Mouse (Mus musculus) megakaryocyte progenitor cell, adult 5-6 weeks (primary cell): ENCODE data around the gene Litaf. TPM values are rescaled to one million over a fixed set of nuclear protein-coding genes. Genes with fewer than 3 reads are reported as not detected.
"Not testable (repeated sequence)": the region's sequence is repeated elsewhere in the genome, so short reads cannot be mapped to it uniquely, and the experiment has no call there.

Experiments used
- ATAC-seq: replicated peaks from 2 replicates; pipeline ENCODE4 v1.8.0; 2016; ENCODE audit warnings: mild to moderate bottlenecking, moderate TSS enrichment, inconsistent platforms; ENCODE audit not compliant: poor library complexity
- total RNA-seq, 2 experiments: library from RNA; stranded (forward) in 1 of 2; stranded (reverse) in 1 of 2; fragments of 157-497, 149-512 nt in 1 of 2; fragments of 200-1000 nt in 1 of 2; gene quantifications; 2 replicates each; pipeline versions ENCODE4 v1.2.3 to v1.2.4; 2015 to 2017

The Litaf gene
- total RNA-seq, 2 experiments from 2014 or later = 20.7 to 31.8 TPM

- no peak for ATAC-seq
Measured at GRCm38 (mm10) chr16:11024841-11025240, 41.1 kb downstream of the Litaf start.

GRCm38 (mm10) chr16:11023618-11024017, 42.3 kb downstream of the Litaf start:
- ATAC-seq = no peak

- ATAC-seq = peak; percentile 81
Measured at GRCm38 (mm10) chr16:11022113-11022489, 43.9 kb downstream of the Litaf start.

GRCm38 (mm10) chr16:11021403-11022112, 44.4 kb downstream of the Litaf start:
- ATAC-seq = peak; percentile 59

DNA sequence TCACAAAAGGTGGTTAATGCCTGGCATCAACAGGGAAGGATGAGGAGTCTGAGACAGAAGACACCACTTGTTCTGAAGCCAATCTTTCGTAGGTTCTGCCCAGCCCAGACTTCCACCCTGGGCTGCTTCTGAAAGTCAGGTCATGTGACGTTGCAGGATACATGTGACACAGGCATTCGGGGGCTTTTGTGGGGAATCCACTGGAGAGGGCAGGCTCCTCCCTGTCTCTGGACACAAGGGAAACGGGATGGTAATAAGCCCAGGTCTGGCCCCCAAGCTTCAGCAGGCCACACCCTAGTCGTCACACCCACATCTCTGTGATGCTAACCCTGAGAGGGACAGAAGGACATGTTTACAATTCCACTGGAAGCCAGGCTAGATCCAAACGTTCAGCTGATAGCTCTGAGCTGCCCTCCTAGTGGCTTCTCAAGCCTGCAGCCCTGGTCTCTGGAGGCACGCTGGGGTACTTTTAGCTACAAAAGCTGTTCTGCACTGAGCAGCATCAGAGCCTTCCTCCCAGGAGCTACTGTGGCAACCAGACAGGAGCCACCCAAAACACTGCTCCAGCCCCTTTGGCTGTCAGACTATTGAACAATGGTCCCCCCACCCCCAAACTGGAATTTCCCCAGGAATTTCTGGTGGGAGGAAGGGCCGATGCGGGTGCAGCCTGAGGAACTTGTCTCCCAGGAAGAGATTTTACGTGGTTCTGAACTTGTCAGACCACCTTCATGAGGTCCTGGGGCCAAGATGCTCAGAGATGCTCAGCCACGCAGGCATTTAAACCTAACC, 48.0 kb downstream of the Litaf start:
- no peak for ATAC-seq

- ATAC-seq = no peak
Measured at GRCm38 (mm10) chr16:11016353-11016752, 49.6 kb downstream of the Litaf start.

GRCm38 (mm10) chr16:11014407-11014806, 51.5 kb downstream of the Litaf start:
- no peak for ATAC-seq

DNA sequence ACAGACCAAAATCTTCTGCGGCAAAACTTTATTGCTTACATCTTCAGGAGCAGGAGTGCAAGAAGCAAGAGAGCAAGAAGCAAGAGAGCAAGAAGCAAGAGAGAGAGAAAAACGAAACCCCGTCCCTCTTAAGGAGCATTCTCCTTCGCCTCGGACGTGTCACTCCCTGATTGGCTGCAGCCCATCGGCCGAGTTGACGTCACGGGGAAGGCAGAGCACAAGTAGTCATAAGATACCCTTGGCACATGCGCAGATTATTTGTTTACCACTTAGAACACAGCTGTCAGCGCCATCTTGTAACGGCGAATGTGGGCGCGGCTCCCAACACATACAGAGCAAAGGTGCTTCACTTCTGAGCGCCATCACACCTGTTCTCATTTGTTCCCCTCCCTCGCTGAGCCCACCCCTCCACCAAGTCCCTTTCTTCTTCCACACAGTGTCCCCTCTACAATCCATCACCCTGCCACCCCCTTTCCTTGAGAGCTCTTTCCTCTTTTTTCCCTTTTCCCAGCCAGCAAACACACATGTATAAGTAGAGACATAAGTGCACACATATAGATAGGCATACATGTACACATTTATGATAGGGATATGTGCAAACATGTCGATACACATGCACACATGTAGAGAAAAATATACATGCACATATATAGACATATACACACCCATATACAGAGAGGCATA, 52.4 kb downstream of the Litaf start:
- ATAC-seq = not testable (repeated sequence)

- peak; percentile 42 for ATAC-seq
Measured at GRCm38 (mm10) chr16:11012571-11013463, 53.1 kb downstream of the Litaf start.

GRCm38 (mm10) chr16:11011939-11012338, 54.0 kb downstream of the Litaf start:
- peak; percentile 57 for ATAC-seq

GRCm38 (mm10) chr16:11011206-11011605, 54.8 kb downstream of the Litaf start:
- ATAC-seq = no peak

GRCm38 (mm10) chr16:11010270-11010669, 55.7 kb downstream of the Litaf start:
- no peak for ATAC-seq

DNA sequence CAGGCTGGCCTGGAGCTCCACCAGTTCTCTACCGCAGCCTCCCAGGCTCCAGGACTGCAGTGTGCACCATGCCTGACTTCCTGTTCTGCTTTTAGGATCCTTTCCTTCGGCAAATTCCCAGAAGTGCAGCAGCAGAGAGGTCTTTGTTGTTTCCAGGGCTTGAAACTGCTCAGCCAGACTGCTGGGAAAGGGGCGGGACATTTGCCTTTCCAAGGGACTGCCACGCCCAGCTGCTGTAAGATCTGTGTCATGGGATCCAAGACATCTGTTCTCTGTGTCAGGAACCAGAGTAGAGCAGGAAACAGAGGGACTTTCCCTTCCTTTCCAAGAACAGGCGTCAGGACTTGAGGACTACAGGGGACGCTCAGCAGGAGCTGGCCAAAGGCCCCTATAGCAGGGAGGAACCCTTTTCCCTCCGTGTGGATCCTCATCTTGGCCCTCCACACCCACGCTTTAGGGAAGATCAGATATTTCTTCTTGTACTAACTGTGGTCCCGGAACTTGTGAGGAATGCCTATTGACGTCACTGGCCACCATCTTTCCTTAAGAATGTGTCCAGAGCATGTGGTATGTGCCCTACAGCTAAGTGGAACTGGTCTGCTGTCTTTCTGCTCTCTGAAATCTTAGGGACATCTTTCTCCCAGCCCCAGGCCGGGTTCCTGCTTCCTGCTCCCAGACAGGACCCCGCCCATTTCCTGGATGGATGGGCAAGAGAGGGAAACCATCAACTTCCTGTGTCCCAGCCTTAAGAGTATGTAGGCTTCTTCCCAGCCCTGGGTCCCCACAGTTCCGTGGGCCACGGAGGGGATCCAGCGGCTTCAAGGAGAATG, 57.6 kb downstream of the Litaf start:
- peak; percentile 12; the same call in 1 of the 2 replicates for ATAC-seq

DNA sequence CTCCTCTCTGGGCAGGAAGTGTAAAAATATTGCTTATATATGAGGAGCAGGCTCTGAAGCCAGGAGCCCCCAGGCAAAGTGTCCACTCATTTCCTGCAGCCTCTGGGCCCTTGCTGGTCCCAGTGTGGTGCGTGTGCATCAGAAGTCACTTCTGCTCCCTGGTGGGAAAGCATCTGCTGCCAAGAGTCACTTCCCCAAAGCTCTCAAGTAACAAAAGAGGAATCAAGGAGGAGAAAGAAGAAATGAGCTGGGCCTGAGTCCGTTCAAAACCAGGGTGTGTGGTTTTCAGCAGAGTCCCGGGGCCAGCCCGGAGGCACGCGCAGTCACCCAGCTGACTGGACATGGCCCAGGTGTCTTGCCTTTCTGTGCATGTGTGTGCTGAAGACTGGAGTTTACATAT, 59.9 kb downstream of the Litaf start:
- peak; percentile 89 for ATAC-seq

DNA sequence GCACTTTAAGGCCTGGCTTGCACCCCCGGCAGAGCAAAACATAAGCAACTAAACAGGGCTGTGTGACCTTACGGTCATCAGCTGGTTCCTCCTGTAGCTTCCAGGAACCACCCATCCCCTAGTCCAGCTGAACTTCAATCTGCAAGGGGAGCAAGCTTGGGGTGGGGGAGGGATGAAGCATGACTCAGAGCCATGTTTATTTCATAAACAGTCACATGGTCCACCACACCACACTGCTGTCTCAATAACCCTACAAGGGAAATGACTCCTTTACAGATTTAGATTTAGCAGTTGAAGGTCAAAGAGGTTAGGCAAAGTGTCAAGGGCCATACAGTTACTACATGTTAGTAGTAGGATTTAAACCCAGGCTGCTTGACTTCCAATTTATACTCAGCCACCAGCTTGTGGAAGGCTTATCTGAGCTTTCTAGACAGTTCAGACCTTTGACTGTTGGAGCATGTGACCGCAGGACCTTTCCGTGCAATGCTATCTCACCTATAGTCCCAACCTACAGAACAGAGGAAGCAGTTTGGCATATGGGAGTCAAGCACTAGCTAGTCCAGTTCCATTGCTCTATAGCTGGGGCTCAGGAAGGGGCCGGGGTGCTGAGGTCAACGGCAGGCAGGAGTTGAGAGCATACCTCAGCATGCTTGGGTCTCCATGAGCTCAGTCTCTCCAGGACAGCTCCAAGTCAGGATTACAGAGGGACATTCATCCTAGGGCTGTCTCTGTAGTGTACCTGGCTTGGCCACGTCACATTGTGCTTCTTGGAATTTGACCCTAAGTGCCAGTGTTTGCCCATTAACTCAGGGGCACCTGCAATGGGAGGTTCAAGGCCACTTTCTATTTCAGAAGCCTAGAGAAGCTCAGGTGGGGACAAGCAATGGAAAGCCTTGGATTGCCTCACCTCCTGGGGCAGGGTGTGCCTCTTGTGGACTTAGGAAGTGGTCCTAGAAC, 64.0 kb downstream of the Litaf start:
- ATAC-seq = peak; percentile 49

GRCm38 (mm10) chr16:10999809-11000208, 66.1 kb downstream of the Litaf start:
- peak; percentile 67 for ATAC-seq

GRCm38 (mm10) chr16:10998224-10998623, 67.7 kb downstream of the Litaf start:
- ATAC-seq = no peak

GRCm38 (mm10) chr16:10996576-10996975, 69.4 kb downstream of the Litaf start:
- no peak for ATAC-seq
